Mouse (Mus musculus): ENCODE measurements around the gene Rfx4. TPM values are rescaled to one million over a fixed set of nuclear protein-coding genes. Genes with fewer than 3 reads are reported as not detected.

Rfx4 gene
- polyA plus RNA-seq, 1 experiment from 2014 or later, result 0.15 TPM

DNA sequence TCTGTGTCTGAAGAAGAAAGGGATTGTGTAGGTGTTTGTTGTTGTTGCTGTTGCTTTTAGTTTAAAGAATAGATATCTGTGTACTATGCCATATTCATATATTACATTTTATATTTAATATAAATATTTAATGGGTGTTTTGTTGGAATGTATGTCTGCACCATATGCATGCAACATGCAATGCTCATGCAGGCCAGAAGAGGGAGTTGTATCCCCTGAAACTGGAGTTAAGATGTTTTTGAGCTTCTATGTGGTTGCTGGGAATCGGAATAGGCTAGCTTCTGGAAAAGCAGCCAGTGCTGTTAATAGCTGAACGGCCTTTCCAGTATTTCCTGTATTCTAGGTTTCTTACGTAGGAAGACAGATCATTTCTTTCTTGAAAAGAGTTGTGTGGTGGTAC is 189.8 kb downstream of the Rfx4 start:
- Histone ChIP-seq H3K27ac (replicated peaks) (no peak overlapping the region), H3K4me1 (0 out of 2 replicates have a peak, but pooled peaks cover 5% of the 10 kb centered on the region), H3K27me3 (no peaks in the 10 kb centered on the region), H3K4me2 (replicated peaks) (no peak overlapping the region), H3K9me3 (replicated peaks) (no peaks in the 10 kb centered on the region), H3K4me3 (replicated peaks) (no peak overlapping the region), H3K9ac (no peak overlapping the region), H3K36me3 (peaks cover 14% of the 10 kb centered on the region)
- no peak for ATAC-seq (ENCODE audit: insufficient number of reproducible peaks, low FRiP score, low TSS enrichment, low read depth)
- WGBS, result 92% methylated on average over 3 of the region's 3 CpGs

- Histone ChIP-seq H3K4me1 (0 out of 2 replicates have a peak, but pooled peaks cover 5% of the 10 kb centered on the region), H3K27ac (replicated peaks) (no peak overlapping the region), H3K4me3 (replicated peaks) (no peak overlapping the region), H3K9me3 (replicated peaks) (no peaks in the 10 kb centered on the region), H3K36me3 (peaks cover 21% of the 10 kb centered on the region), H3K27me3 (no peaks in the 10 kb centered on the region), H3K4me2 (replicated peaks) (no peak overlapping the region), H3K9ac (no peak overlapping the region)
- 58% methylated on average over 8 of the region's 8 CpGs for WGBS
- ATAC-seq (ENCODE audit: insufficient number of reproducible peaks, low FRiP score, low TSS enrichment, low read depth), result no peak
Measured at GRCm38 (mm10) chr10:84948970-84949683, 193.3 kb downstream of the Rfx4 start.

GRCm38 (mm10) chr10:84949684-84950010 is 193.8 kb downstream of the Rfx4 start:
- WGBS, result 70% methylated on average over 3 of the region's 3 CpGs
- Histone ChIP-seq H3K27ac (replicated peaks) (no peak overlapping the region), H3K4me1 (0 out of 2 replicates have a peak, but pooled peaks cover 5% of the 10 kb centered on the region), H3K4me2 (replicated peaks) (no peak overlapping the region), H3K9me3 (replicated peaks) (no peaks in the 10 kb centered on the region), H3K36me3 (peaks cover 21% of the 10 kb centered on the region), H3K4me3 (replicated peaks) (no peak overlapping the region), H3K27me3 (no peaks in the 10 kb centered on the region), H3K9ac (no peak overlapping the region)
- no peak for ATAC-seq (ENCODE audit: insufficient number of reproducible peaks, low FRiP score, low TSS enrichment, low read depth)

- no peak for ATAC-seq (ENCODE audit: insufficient number of reproducible peaks, low FRiP score, low TSS enrichment, low read depth)
- Histone ChIP-seq H3K27ac (replicated peaks) (no peak overlapping the region), H3K36me3 (peaks cover 21% of the 10 kb centered on the region), H3K4me3 (replicated peaks) (no peak overlapping the region), H3K4me1 (0 out of 2 replicates have a peak, but pooled peaks cover 5% of the 10 kb centered on the region), H3K9ac (no peak overlapping the region), H3K9me3 (replicated peaks) (no peaks in the 10 kb centered on the region), H3K4me2 (replicated peaks) (no peak overlapping the region), H3K27me3 (no peaks in the 10 kb centered on the region)
- 80% methylated on average over 4 of the region's 4 CpGs for WGBS
Measured at GRCm38 (mm10) chr10:84950384-84950783, 194.5 kb downstream of the Rfx4 start.

DNA sequence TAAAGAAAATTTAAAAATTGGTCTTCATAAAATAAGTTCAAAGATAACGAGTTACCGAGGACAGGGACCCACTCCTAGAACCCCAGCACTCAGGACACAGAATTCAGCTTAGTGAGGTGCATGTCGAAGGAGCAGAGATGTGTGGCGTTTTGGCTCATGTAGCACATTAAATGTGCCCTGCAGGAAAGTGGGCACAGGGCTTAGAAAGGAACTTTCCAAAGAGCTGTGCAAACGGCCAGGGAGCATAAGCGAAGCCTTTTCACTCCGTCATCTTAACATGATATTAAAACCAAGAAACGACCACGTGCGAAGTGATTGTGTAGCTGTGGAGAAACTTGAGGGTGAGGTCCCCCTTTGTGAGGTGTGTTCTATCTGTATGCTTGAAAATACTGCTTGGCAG is 198.4 kb downstream of the Rfx4 start:
- H3K9me3 ChIP-seq (replicated peaks), result no peaks in the 10 kb centered on the region
- H3K9ac ChIP-seq, result no peak overlapping the region
- H3K27me3 ChIP-seq, result no peaks in the 10 kb centered on the region
- H3K27ac ChIP-seq (replicated peaks), result no peak overlapping the region
- H3K36me3 ChIP-seq, result peaks cover 7% of the 10 kb centered on the region; the same call in 1 of the 2 replicates
- H3K4me3 ChIP-seq (replicated peaks), result no peak overlapping the region
- 0 out of 2 replicates have a peak, but pooled peaks cover 5% of the 10 kb centered on the region for H3K4me1 ChIP-seq
- ATAC-seq (ENCODE audit: insufficient number of reproducible peaks, low FRiP score, low TSS enrichment, low read depth), result no peak
- H3K4me2 ChIP-seq (replicated peaks), result no peak overlapping the region
- 91% methylated on average over 10 of the region's 10 CpGs for WGBS

Other genes starting within 250 kb of the Rfx4 start
- gene Ckap4, start 222.0 kb upstream of the Rfx4 start, polyA plus RNA-seq (2015; fragmentation: Nextera tagmentation; extraction: Ambion mirVana), result 134 and 141 TPM in 2 replicates
- gene Tcp11l2, start 179.4 kb upstream of the Rfx4 start, polyA plus RNA-seq (2015; fragmentation: Nextera tagmentation; extraction: Ambion mirVana), result 19.2 and 22.4 TPM in 2 replicates
- 11.0 and 12.7 TPM in 2 replicates for gene Polr3b, start 133.8 kb upstream of the Rfx4 start, polyA plus RNA-seq (2015; fragmentation: Nextera tagmentation; extraction: Ambion mirVana)
- gene Ric8b, start 161.6 kb downstream of the Rfx4 start, polyA plus RNA-seq (2015; fragmentation: Nextera tagmentation; extraction: Ambion mirVana), result 21.0 and 21.3 TPM in 2 replicates